Comparison of ENCODE assay signal across 10 mouse cellular contexts in the genomic region with DNA sequence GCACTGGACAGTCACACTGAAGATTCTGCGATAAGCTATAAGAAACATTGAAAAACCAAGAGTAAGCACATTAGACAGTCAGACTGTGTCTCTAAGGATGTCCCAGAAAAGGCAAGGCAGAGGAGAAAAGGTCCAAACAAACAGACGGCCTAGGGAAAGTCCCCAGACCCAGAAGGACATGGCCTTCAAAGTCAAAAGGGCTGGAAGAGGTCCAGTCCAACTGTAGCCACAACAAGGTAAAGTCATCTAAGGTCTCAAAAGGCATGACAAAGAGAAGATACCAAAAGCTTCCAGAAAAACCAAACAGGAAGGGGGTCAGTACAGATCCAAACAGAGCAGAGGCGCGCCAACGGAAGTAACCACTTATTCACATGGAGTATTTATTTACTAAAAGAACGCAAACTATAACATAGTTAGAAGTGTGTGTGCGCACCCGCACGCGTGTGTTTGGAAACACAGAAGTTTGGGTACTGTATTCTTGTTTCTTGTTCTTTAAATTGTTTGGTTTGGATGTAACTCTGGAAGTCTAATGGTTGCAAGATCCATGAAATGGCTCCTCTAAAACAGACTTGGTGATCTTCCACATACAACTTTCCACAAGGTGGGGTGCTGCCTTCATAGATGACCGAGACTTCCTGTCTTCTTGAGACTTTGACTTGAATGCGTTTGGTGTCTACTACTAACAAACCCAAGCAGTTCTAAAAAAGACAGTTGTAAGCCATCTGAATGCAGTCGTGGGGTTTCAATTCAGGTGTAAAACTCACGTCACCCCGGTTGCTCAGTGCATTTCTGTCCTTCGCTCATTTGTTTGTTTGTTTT. TPM values are rescaled to one million over a fixed set of nuclear protein-coding genes. Genes with fewer than 3 reads are reported as not detected.
DNase-seq lines count a peak whose midpoint lies in the region; ATAC-seq and TF ChIP-seq lines count a peak whose summit lies in the region.
"Had no signal": no experiment of that assay in that cellular context is flagged by ENCODE, and none has a peak within 500 bp of the region (broad histone marks: within the 10 kb centered on the region; RNA-seq: fewer than 3 reads in every experiment).

No protein-coding gene starts in this region.

- TF ChIP-seq CTCF in stomach, postnatal 0 days (IDR thresholded peaks at IDR 0.05; ENCODE audit: low read depth) = peak; percentile 75

- TF ChIP-seq EP300 in stomach, postnatal 0 days (optimal IDR thresholded peaks at IDR 0.05) = no peak

- no peak for ATAC-seq in neural tube, embryonic 15.5 days (ENCODE audit: low FRiP score)
- no peak for ATAC-seq in stomach, postnatal 0 days (ENCODE audit: low FRiP score, low TSS enrichment)
- no peak for ATAC-seq in forebrain, embryonic 16.5 days

- peaks cover 7% of the 10 kb centered on the region; the same call in 1 of the 2 replicates for H3K4me1 ChIP-seq in neural tube, embryonic 15.5 days
- H3K4me1 ChIP-seq in stomach, postnatal 0 days (replicated peaks; ENCODE audit: control insufficient read depth, insufficient read depth) = no peaks in the 10 kb centered on the region
- no peaks in the 10 kb centered on the region for H3K4me1 ChIP-seq in forebrain, embryonic 16.5 days (replicated peaks; ENCODE audit: control insufficient read depth, insufficient read depth, low read length)

- no peak overlapping the region for H3K27ac ChIP-seq in neural tube, embryonic 15.5 days (replicated peaks)
- H3K27ac ChIP-seq in stomach, postnatal 0 days (replicated peaks) = no peak overlapping the region
- H3K27ac ChIP-seq in forebrain, embryonic 16.5 days (ENCODE audit: low read length) = no peak overlapping the region
- H3K27ac ChIP-seq: left cerebral cortex, adult 2 months; macrophage had no signal

- H3K9ac ChIP-seq in neural tube, embryonic 15.5 days (replicated peaks) = no peak overlapping the region
- H3K9ac ChIP-seq in stomach, postnatal 0 days (ENCODE audit: low read length) = no peak overlapping the region
- no peak overlapping the region for H3K9ac ChIP-seq in forebrain, embryonic 16.5 days (replicated peaks; ENCODE audit: low read depth, low read length)

- no peaks in the 10 kb centered on the region for H3K27me3 ChIP-seq in neural tube, embryonic 15.5 days (replicated peaks)
- no peaks in the 10 kb centered on the region for H3K27me3 ChIP-seq in stomach, postnatal 0 days (ENCODE audit: control insufficient read depth, insufficient read depth, low read length)
- no peaks in the 10 kb centered on the region for H3K27me3 ChIP-seq in forebrain, embryonic 16.5 days (replicated peaks; ENCODE audit: control insufficient read depth, insufficient read depth, low read length)

- H3K36me3 ChIP-seq in neural tube, embryonic 15.5 days = no peaks in the 10 kb centered on the region
- no peaks in the 10 kb centered on the region; the same call in 1 of the 2 replicates for H3K36me3 ChIP-seq in stomach, postnatal 0 days (ENCODE audit: control insufficient read depth, insufficient read depth, low read length)
- H3K36me3 ChIP-seq in forebrain, embryonic 16.5 days (ENCODE audit: control insufficient read depth, insufficient read depth) = no peaks in the 10 kb centered on the region

- intact Hi-C loops in heart, postnatal 10 days (cut with DNase I) = loop anchor here (2.0 to 10.0 kb wide), 5 partner anchors 21 to 427 kb away; partner anchors contain the start of genes Cnn3, Rwdd3 and Slc44a3

- no peak overlapping the region for H3K4me2 ChIP-seq in neural tube, embryonic 15.5 days
- H3K4me2 ChIP-seq in stomach, postnatal 0 days (replicated peaks; ENCODE audit: low read depth) = no peak overlapping the region
- H3K4me2 ChIP-seq in forebrain, embryonic 16.5 days (ENCODE audit: low read length) = no peak overlapping the region

- peak; percentile 20 to 44 for DNase-seq in heart, postnatal 10 days
- no peak for DNase-seq in heart, adult 8-10 months (ENCODE audit: low spot score)
- peak; percentile 11 for DNase-seq in neural tube, embryonic 10.5 days (ENCODE audit: extremely low spot score, low spot score)
- DNase-seq in adrenal gland, postnatal 14 days = peak; percentile 64
- no peak for DNase-seq in stomach, postnatal 0 days (ENCODE audit: low spot score)
- no peak for DNase-seq in gastrocnemius, postnatal 25 days

- H3K4me3 ChIP-seq in neural tube, embryonic 15.5 days (replicated peaks) = no peak overlapping the region
- no peak overlapping the region for H3K4me3 ChIP-seq in stomach, postnatal 0 days (ENCODE audit: low read depth, low read length)
- H3K4me3 ChIP-seq in forebrain, embryonic 16.5 days (replicated peaks; ENCODE audit: low read length) = no peak overlapping the region
- H3K4me3 ChIP-seq: left cerebral cortex, adult 2 months had no signal

- 89% methylated on average over 16 of the region's 16 CpGs for WGBS in neural tube, embryonic 15.5 days
- 81% methylated on average over 16 of the region's 16 CpGs for WGBS in stomach, postnatal 0 days
- WGBS in forebrain, embryonic 16.5 days = 93% methylated on average over 16 of the region's 16 CpGs

- no peaks in the 10 kb centered on the region for H3K9me3 ChIP-seq in neural tube, embryonic 15.5 days (replicated peaks)
- H3K9me3 ChIP-seq in stomach, postnatal 0 days (ENCODE audit: control insufficient read depth, low read length) = no peaks in the 10 kb centered on the region
- H3K9me3 ChIP-seq in forebrain, embryonic 16.5 days (ENCODE audit: control insufficient read depth, low read length) = no peaks in the 10 kb centered on the region

RNA-seq across cellular contexts. Expression of gene Alg14, which starts 18.5 kb away (rescaled TPM):
- total RNA-seq in heart, postnatal 10 days (2021) = 10 to 100 TPM; 16.6 to 17.0 TPM
- total RNA-seq in heart, adult 8-10 months (2022) = 10 to 100 TPM in 2 of 4 experiments, 1 to 10 TPM in 2; 7.5 to 12.4 (median 10.9) TPM
- polyA plus RNA-seq in neural tube, embryonic 15.5 days (2015; fragmentation: Nextera tagmentation; extraction: Ambion mirVana) = 37.9 and 46.2 TPM in 2 replicates
- total RNA-seq in adrenal gland, postnatal 14 days (2021) = 37.2 and 37.9 TPM in 2 replicates
- polyA plus RNA-seq in stomach, postnatal 0 days (2015; fragmentation: Nextera tagmentation; extraction: Ambion mirVana) = 35.3 and 35.7 TPM in 2 replicates
- 29.8 and 35.7 TPM in 2 replicates for polyA plus RNA-seq in forebrain, embryonic 16.5 days (2015; fragmentation: Nextera tagmentation; extraction: Ambion mirVana)
- 1 to 10 TPM; 9.2 to 9.3 TPM for total RNA-seq in gastrocnemius, postnatal 25 days (2021)

RNA-seq across cellular contexts. Expression of gene Tmem56, which starts 27.2 kb away (rescaled TPM):
- 1 to 10 TPM; 1.0 to 1.4 TPM for total RNA-seq in heart, postnatal 10 days (2021)
- total RNA-seq in heart, adult 8-10 months (2022) = 1 to 10 TPM; 1.2 to 2.7 (median 2.0) TPM
- 2.5 and 2.6 TPM in 2 replicates for polyA plus RNA-seq in neural tube, embryonic 15.5 days (2015; fragmentation: Nextera tagmentation; extraction: Ambion mirVana)
- total RNA-seq in adrenal gland, postnatal 14 days (2021) = 24.9 and 35.0 TPM in 2 replicates
- 2.6 TPM in 2 replicates for polyA plus RNA-seq in stomach, postnatal 0 days (2015; fragmentation: Nextera tagmentation; extraction: Ambion mirVana)
- 3.5 and 3.8 TPM in 2 replicates for polyA plus RNA-seq in forebrain, embryonic 16.5 days (2015; fragmentation: Nextera tagmentation; extraction: Ambion mirVana)
- total RNA-seq in gastrocnemius, postnatal 25 days (2021) = 10 to 100 TPM; 19.3 to 25.8 TPM
- polyA plus RNA-seq: macrophage had no signal

Comparison
In these comparisons a context has a peak if more than half of its experiments do, and no peak if none do; other contexts are left out.
1. DNase-seq: peak in heart, postnatal 10 days (2 of 2), neural tube, embryonic 10.5 days (single experiment) and adrenal gland, postnatal 14 days (single experiment); none in heart, adult 8-10 months (single experiment), stomach, postnatal 0 days (single experiment) and gastrocnemius, postnatal 25 days (single experiment).